Mouse (Mus musculus): ENCODE data around the gene Foxn3. TPM values are rescaled to one million over a fixed set of nuclear protein-coding genes. Genes with fewer than 3 reads are reported as not detected.

Gene Foxn3
- polyA plus RNA-seq, 1 experiment from 2014 or later = 95.8 TPM

- no peaks in the 10 kb centered on the region for H3K9me3 ChIP-seq (ENCODE audit: control insufficient read depth, low read length)
- H3K27ac ChIP-seq (ENCODE audit: low read depth, low read length) = no peak overlapping the region
- 0 out of 2 replicates have a peak, but pooled peaks cover 3% of the 10 kb centered on the region for H3K4me1 ChIP-seq (ENCODE audit: control insufficient read depth, insufficient read depth, low read length)
- no peaks in the 10 kb centered on the region for H3K27me3 ChIP-seq (ENCODE audit: control insufficient read depth, insufficient read depth, low read length)
- no peak overlapping the region for H3K4me3 ChIP-seq (ENCODE audit: low read depth, low read length)
- 53% methylated on average over 25 of the region's 25 CpGs for WGBS
- peak overlapping the region; percentile 17; the same call in 1 of the 2 replicates for H3K4me2 ChIP-seq (ENCODE audit: low read depth, low read length)
- no peaks in the 10 kb centered on the region for H3K36me3 ChIP-seq (ENCODE audit: control insufficient read depth, insufficient read depth, low read length)
- no peak overlapping the region for H3K9ac ChIP-seq (replicated peaks; ENCODE audit: low read depth, low read length)
- peak; percentile 85 for ATAC-seq (ENCODE audit: low read depth)
These were observed 7.0 kb upstream of the Foxn3 start for GRCm38 (mm10) chr12:99570197-99570956.

DNA sequence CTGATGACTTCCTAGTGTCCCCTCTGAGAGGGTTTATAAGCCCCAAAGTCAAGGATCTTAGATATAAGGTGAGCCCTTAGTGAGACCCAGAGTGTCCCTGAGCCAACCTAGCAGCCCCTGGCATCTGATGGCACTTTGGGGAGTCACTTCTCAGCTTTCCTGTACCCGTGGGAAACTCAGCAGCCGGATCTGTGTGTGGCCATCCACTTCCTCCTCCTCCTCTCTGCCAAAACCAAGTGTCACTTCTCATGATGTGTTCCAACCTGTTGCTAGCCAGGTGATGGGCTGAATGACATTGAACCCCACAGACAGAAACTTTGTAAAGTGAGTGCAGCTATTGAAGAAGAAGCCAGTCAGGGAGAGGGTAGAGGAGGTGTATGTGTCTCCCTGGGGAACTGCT, 2.2 kb upstream of the Foxn3 start:
- no peaks in the 10 kb centered on the region for H3K27me3 ChIP-seq (ENCODE audit: control insufficient read depth, insufficient read depth, low read length)
- no peak overlapping the region for H3K9ac ChIP-seq (replicated peaks; ENCODE audit: low read depth, low read length)
- H3K4me3 ChIP-seq (ENCODE audit: low read depth, low read length) = no peak overlapping the region
- no peak for ATAC-seq (ENCODE audit: low read depth)
- H3K36me3 ChIP-seq (ENCODE audit: control insufficient read depth, insufficient read depth, low read length) = no peaks in the 10 kb centered on the region
- 77% methylated on average over 2 of the region's 2 CpGs for WGBS
- no peak overlapping the region for H3K4me2 ChIP-seq (ENCODE audit: low read depth, low read length)
- H3K4me1 ChIP-seq (ENCODE audit: control insufficient read depth, insufficient read depth, low read length) = peaks cover 11% of the 10 kb centered on the region
- no peaks in the 10 kb centered on the region for H3K9me3 ChIP-seq (ENCODE audit: control insufficient read depth, low read length)
- H3K27ac ChIP-seq (ENCODE audit: low read depth, low read length) = no peak overlapping the region

- H3K27me3 ChIP-seq (ENCODE audit: control insufficient read depth, insufficient read depth, low read length) = no peaks in the 10 kb centered on the region
- no peak overlapping the region for H3K27ac ChIP-seq (ENCODE audit: low read depth, low read length)
- H3K9ac ChIP-seq (replicated peaks; ENCODE audit: low read depth, low read length) = no peak overlapping the region
- H3K4me2 ChIP-seq (ENCODE audit: low read depth, low read length) = peak overlapping the region; percentile 59
- 25% methylated on average over 9 of the region's 9 CpGs for WGBS
- ATAC-seq (ENCODE audit: low read depth) = no peak
- H3K36me3 ChIP-seq (ENCODE audit: control insufficient read depth, insufficient read depth, low read length) = no peaks in the 10 kb centered on the region
- H3K9me3 ChIP-seq (ENCODE audit: control insufficient read depth, low read length) = no peaks in the 10 kb centered on the region
- H3K4me3 ChIP-seq (ENCODE audit: low read depth, low read length) = peak overlapping the region; percentile 53; the same call in 1 of the 2 replicates
- peaks cover 7% of the 10 kb centered on the region for H3K4me1 ChIP-seq (ENCODE audit: control insufficient read depth, insufficient read depth, low read length)
These were observed 1.0 kb upstream of the Foxn3 start for GRCm38 (mm10) chr12:99564301-99564910.

- H3K4me1 ChIP-seq (ENCODE audit: control insufficient read depth, insufficient read depth, low read length) = peaks cover 9% of the 10 kb centered on the region
- WGBS = under 1% methylated on average over 10 of the region's 10 CpGs
- H3K4me3 ChIP-seq (ENCODE audit: low read depth, low read length) = peak overlapping the region; percentile 53
- ATAC-seq (ENCODE audit: low read depth) = no peak
- H3K9ac ChIP-seq (replicated peaks; ENCODE audit: low read depth, low read length) = peak overlapping the region; percentile 66
- H3K4me2 ChIP-seq (ENCODE audit: low read depth, low read length) = peak overlapping the region; percentile 59
- H3K27ac ChIP-seq (ENCODE audit: low read depth, low read length) = no peak overlapping the region
- H3K9me3 ChIP-seq (ENCODE audit: control insufficient read depth, low read length) = no peaks in the 10 kb centered on the region
- H3K27me3 ChIP-seq (ENCODE audit: control insufficient read depth, insufficient read depth, low read length) = no peaks in the 10 kb centered on the region
- no peaks in the 10 kb centered on the region for H3K36me3 ChIP-seq (ENCODE audit: control insufficient read depth, insufficient read depth, low read length)
These were observed 554 bp downstream of the Foxn3 start for GRCm38 (mm10) chr12:99562867-99563189.

DNA sequence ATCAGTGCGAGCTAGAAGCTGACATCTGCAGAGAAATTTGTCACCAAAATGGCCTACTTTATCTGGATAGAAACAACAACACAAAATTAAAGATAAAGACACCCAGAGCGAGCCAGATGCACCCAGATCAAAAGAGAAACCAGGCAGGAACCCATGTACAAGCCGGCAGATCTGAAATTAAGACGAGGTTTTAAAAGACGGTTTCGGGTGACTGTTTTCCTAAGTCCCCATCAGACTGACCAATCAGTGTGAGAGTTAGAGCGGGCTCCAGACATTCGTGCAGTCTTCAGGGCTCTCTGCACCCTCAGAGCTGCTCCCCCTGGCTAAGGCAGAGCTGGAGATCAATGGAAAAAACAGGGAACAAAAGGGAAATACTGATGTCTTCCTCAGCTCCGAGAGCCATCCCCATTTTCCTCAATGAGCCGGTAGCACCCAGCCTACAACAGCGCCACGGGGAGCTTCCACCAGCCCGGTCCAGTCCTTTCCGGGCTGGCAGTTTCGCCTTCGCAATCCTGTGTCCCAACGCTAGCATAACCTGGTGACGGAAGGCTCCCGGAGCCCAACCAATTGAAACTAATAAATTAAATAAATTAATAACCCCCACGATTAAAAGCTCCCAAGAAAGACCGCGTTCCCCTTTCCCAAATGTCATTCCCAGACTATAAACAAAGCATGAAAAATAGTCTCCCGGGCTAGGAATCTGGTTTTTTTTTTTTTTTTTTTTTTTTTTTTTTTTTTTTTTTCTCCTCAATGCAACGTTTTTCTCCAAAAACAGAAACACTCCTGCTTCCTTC, 1.1 kb downstream of the Foxn3 start:
- H3K36me3 ChIP-seq (ENCODE audit: control insufficient read depth, insufficient read depth, low read length) = no peaks in the 10 kb centered on the region
- H3K4me3 ChIP-seq (ENCODE audit: low read depth, low read length) = peak overlapping the region; percentile 53
- H3K4me2 ChIP-seq (ENCODE audit: low read depth, low read length) = peak overlapping the region; percentile 59
- peak overlapping the region; percentile 66 for H3K9ac ChIP-seq (replicated peaks; ENCODE audit: low read depth, low read length)
- H3K9me3 ChIP-seq (ENCODE audit: control insufficient read depth, low read length) = no peaks in the 10 kb centered on the region
- peaks cover 9% of the 10 kb centered on the region for H3K4me1 ChIP-seq (ENCODE audit: control insufficient read depth, insufficient read depth, low read length)
- 1% methylated on average over 24 of the region's 24 CpGs for WGBS
- H3K27ac ChIP-seq (ENCODE audit: low read depth, low read length) = peak overlapping the region; percentile 76
- H3K27me3 ChIP-seq (ENCODE audit: control insufficient read depth, insufficient read depth, low read length) = no peaks in the 10 kb centered on the region
- peak; percentile 62; the same call in 1 of the 2 replicates for ATAC-seq (ENCODE audit: low read depth)

GRCm38 (mm10) chr12:99561333-99561766, 2.0 kb downstream of the Foxn3 start:
- WGBS = 21% methylated on average over 3 of the region's 3 CpGs
- no peak for ATAC-seq (ENCODE audit: low read depth)
- H3K4me3 ChIP-seq (ENCODE audit: low read depth, low read length) = peak overlapping the region; percentile 53
- H3K4me2 ChIP-seq (ENCODE audit: low read depth, low read length) = peak overlapping the region; percentile 59
- H3K4me1 ChIP-seq (ENCODE audit: control insufficient read depth, insufficient read depth, low read length) = peaks cover 9% of the 10 kb centered on the region
- H3K27ac ChIP-seq (ENCODE audit: low read depth, low read length) = no peak overlapping the region
- no peaks in the 10 kb centered on the region for H3K36me3 ChIP-seq (ENCODE audit: control insufficient read depth, insufficient read depth, low read length)
- no peaks in the 10 kb centered on the region for H3K27me3 ChIP-seq (ENCODE audit: control insufficient read depth, insufficient read depth, low read length)
- H3K9me3 ChIP-seq (ENCODE audit: control insufficient read depth, low read length) = no peaks in the 10 kb centered on the region
- H3K9ac ChIP-seq (replicated peaks; ENCODE audit: low read depth, low read length) = peak overlapping the region; percentile 66; the same call in 1 of the 2 replicates

GRCm38 (mm10) chr12:99560701-99561332, 2.6 kb downstream of the Foxn3 start:
- no peak for ATAC-seq (ENCODE audit: low read depth)
- Histone ChIP-seq H3K36me3 (ENCODE audit: control insufficient read depth, insufficient read depth, low read length) (no peaks in the 10 kb centered on the region), H3K9me3 (ENCODE audit: control insufficient read depth, low read length) (no peaks in the 10 kb centered on the region), H3K9ac (replicated peaks; ENCODE audit: low read depth, low read length) (no peak overlapping the region), H3K4me2 (ENCODE audit: low read depth, low read length) (peak overlapping the region; percentile 59), H3K27me3 (ENCODE audit: control insufficient read depth, insufficient read depth, low read length) (no peaks in the 10 kb centered on the region), H3K27ac (ENCODE audit: low read depth, low read length) (no peak overlapping the region), H3K4me3 (ENCODE audit: low read depth, low read length) (0 out of 2 replicates have a peak overlapping the region, but pooled peaks have one; percentile 53), H3K4me1 (ENCODE audit: control insufficient read depth, insufficient read depth, low read length) (peaks cover 9% of the 10 kb centered on the region)
- WGBS = 62% methylated on average over 11 of the region's 11 CpGs

DNA sequence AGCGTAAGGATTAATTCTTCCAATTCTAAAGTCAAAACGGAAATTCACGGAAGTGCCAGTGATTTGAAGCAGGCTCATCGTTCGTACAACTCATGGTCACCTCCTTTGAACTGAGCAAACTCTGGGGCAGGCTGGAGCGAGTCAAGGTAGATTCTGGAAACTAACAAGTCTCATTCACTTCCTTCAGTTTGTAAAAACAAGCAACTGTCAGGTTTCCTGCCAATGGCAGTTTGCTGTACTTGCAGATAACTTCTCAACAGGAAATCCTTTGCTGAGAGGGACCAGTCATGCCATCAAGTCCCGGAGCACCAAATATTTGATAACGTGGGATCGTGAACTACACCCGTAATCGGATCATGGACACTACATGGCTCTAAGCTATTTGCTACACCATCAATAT, 3.9 kb downstream of the Foxn3 start:
- WGBS = 89% methylated on average over 11 of the region's 11 CpGs
- no peak for ATAC-seq (ENCODE audit: low read depth)

More for the DNA sequence above, 3.9 kb downstream of the Foxn3 start:
- Histone ChIP-seq H3K27me3 (ENCODE audit: control insufficient read depth, insufficient read depth, low read length) (no peaks in the 10 kb centered on the region), H3K4me2 (ENCODE audit: low read depth, low read length) (no peak overlapping the region), H3K9ac (replicated peaks; ENCODE audit: low read depth, low read length) (no peak overlapping the region), H3K27ac (ENCODE audit: low read depth, low read length) (no peak overlapping the region), H3K4me3 (ENCODE audit: low read depth, low read length) (no peak overlapping the region), H3K36me3 (ENCODE audit: control insufficient read depth, insufficient read depth, low read length) (no peaks in the 10 kb centered on the region), H3K4me1 (ENCODE audit: control insufficient read depth, insufficient read depth, low read length) (peaks cover 9% of the 10 kb centered on the region), H3K9me3 (ENCODE audit: control insufficient read depth, low read length) (no peaks in the 10 kb centered on the region)
